Mouse (Mus musculus): Measurements from ENCODE around the gene Suds3. TPM values are rescaled to one million over a fixed set of nuclear protein-coding genes. Genes with fewer than 3 reads are reported as not detected.

Suds3 gene
- polyA plus RNA-seq, 1 experiment from 2014 or later = 44.1 TPM

DNA sequence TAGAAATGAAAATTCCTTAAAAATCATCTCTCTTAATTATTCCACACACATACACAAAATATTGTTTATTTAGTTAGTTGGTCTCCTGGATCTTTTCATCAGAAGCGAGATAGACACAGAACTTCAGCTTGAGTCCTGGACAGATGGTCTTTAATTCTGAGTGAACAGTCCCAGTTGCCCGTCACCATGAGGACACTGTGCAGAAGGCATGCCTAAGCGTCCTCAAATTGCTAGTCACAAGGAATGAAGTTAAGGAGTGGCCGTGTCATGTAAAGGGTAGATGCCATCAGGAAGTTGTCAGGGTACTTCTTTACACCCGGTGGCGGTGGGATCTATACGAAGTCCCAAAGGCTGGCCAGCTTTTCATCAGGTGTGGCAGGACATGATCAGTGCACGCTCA, 23.9 kb upstream of the Suds3 start:
- H3K27ac ChIP-seq (ENCODE audit: low read depth) = no peak overlapping the region
- WGBS = 76% methylated on average over 8 of the region's 8 CpGs
- H3K27me3 ChIP-seq (replicated peaks; ENCODE audit: control insufficient read depth, insufficient read depth, low read length) = no peaks in the 10 kb centered on the region
- ATAC-seq (replicated peaks; ENCODE audit: low FRiP score, low TSS enrichment, low read depth) = no peak
- no peak overlapping the region for H3K4me3 ChIP-seq (ENCODE audit: low read depth, low read length)
- H3K9me3 ChIP-seq (ENCODE audit: control insufficient read depth, low read length) = no peaks in the 10 kb centered on the region
- no peak overlapping the region for H3K9ac ChIP-seq (ENCODE audit: low read length)
- H3K36me3 ChIP-seq (ENCODE audit: control insufficient read depth, insufficient read depth, low read length) = no peaks in the 10 kb centered on the region
- no peak overlapping the region for H3K4me2 ChIP-seq (ENCODE audit: low read length)
- DNase-seq (ENCODE audit: low spot score) = no peak
- H3K4me1 ChIP-seq (replicated peaks; ENCODE audit: control insufficient read depth, insufficient read depth, low read length) = peaks cover 24% of the 10 kb centered on the region

DNA sequence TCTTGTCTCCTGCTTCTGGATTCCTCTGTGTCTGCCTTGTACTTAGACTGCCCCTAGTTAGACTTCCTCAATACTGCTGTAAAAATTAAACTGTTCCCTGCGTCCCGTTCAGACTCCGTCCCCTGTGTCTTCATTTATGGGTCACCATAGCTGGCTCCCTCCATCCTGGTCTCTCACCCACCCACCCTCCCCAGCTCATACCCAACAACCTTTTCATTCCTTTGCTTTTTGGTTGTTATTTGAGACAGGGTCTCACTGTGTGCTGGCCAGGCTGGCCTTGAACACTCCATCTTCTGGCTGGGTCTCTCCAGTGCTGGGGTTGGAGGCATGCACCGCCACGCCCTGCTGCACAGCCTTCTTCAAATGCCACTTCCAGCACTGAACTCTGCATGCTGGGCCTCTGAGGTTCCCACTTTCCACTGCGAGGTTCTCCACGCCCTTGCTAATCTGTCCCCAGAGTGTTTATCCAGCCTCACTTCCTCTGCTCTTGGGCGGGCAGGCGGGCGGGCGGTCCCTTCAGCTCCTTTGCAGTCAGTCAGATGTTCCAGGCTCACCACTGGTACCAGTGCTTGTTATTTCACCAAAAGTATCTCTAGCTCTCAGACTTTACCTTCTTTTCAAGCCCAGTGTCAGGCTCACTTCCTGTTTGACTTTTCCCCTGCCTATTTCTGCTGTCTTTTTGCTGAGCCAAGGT, 22.5 kb upstream of the Suds3 start:
- WGBS = 59% methylated on average over 11 of the region's 11 CpGs
- Histone ChIP-seq H3K36me3 (ENCODE audit: control insufficient read depth, insufficient read depth, low read length) (no peaks in the 10 kb centered on the region), H3K4me3 (ENCODE audit: low read depth, low read length) (no peak overlapping the region), H3K27ac (ENCODE audit: low read depth) (peak overlapping the region; percentile 16; the same call in 1 of the 2 replicates), H3K4me2 (ENCODE audit: low read length) (no peak overlapping the region), H3K9ac (ENCODE audit: low read length) (no peak overlapping the region), H3K4me1 (replicated peaks; ENCODE audit: control insufficient read depth, insufficient read depth, low read length) (peaks cover 28% of the 10 kb centered on the region), H3K9me3 (ENCODE audit: control insufficient read depth, low read length) (no peaks in the 10 kb centered on the region), H3K27me3 (replicated peaks; ENCODE audit: control insufficient read depth, insufficient read depth, low read length) (no peaks in the 10 kb centered on the region)
- ATAC-seq (replicated peaks; ENCODE audit: low FRiP score, low TSS enrichment, low read depth) (0 out of 2 replicates have a peak, but pooled peaks have one; percentile 29), DNase-seq (ENCODE audit: low spot score) (no peak)

DNA sequence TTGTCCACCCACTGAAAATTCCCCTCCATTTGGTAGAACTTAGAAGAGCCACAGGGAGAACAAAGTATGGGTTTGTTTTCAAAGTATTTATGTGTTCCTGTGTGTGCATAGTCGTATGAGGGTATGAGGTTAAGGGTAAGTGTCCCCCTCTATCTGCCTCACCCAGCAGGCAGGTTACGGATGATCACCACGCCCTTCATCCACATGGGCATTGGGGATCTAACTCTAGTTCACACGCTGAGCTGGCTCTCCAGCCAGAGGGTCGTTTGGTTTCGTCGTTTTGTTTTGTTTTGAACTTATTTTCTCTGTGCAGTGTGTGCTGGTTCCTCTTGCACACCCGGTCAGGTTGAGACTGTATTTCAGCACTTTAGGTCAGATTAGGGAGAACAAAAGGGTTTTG, 21.7 kb upstream of the Suds3 start:
- Histone ChIP-seq H3K27me3 (replicated peaks; ENCODE audit: control insufficient read depth, insufficient read depth, low read length) (no peaks in the 10 kb centered on the region), H3K36me3 (ENCODE audit: control insufficient read depth, insufficient read depth, low read length) (no peaks in the 10 kb centered on the region), H3K4me2 (ENCODE audit: low read length) (no peak overlapping the region), H3K4me3 (ENCODE audit: low read depth, low read length) (no peak overlapping the region), H3K9me3 (ENCODE audit: control insufficient read depth, low read length) (no peaks in the 10 kb centered on the region), H3K27ac (ENCODE audit: low read depth) (no peak overlapping the region), H3K9ac (ENCODE audit: low read length) (no peak overlapping the region), H3K4me1 (replicated peaks; ENCODE audit: control insufficient read depth, insufficient read depth, low read length) (peaks cover 28% of the 10 kb centered on the region)
- ATAC-seq (replicated peaks; ENCODE audit: low FRiP score, low TSS enrichment, low read depth) (no peak), DNase-seq (ENCODE audit: low spot score) (no peak)
- whole genome bisulfite sequencing = 74% methylated on average over 8 of the region's 8 CpGs

DNA sequence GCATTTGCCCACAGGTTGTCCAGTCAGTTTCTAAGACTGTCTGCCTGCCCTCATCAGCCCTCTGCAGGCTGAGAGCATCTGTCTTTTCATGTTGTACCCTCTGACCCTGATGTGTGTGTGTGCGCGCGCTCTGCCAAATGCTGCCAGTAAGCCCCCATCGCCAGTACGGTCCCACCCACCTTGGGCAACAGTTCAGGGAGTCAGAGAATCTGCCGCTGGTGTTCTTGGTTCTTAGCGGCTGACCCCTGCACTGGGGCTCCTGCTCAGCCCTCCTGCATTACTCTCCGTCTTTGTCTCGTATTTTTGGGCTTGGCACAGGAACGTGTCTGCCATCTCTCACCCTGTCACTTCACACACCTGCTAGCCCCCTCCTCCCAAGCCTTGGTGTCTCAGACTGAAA, 21.1 kb upstream of the Suds3 start:
- H3K4me1 ChIP-seq (replicated peaks; ENCODE audit: control insufficient read depth, insufficient read depth, low read length) = peaks cover 28% of the 10 kb centered on the region
- no peaks in the 10 kb centered on the region for H3K9me3 ChIP-seq (ENCODE audit: control insufficient read depth, low read length)
- H3K9ac ChIP-seq (ENCODE audit: low read length) = no peak overlapping the region
- no peak overlapping the region for H3K4me2 ChIP-seq (ENCODE audit: low read length)
- no peak overlapping the region for H3K27ac ChIP-seq (ENCODE audit: low read depth)
- no peaks in the 10 kb centered on the region for H3K27me3 ChIP-seq (replicated peaks; ENCODE audit: control insufficient read depth, insufficient read depth, low read length)
- ATAC-seq (replicated peaks; ENCODE audit: low FRiP score, low TSS enrichment, low read depth) = no peak
- DNase-seq (ENCODE audit: low spot score) = no peak
- no peak overlapping the region for H3K4me3 ChIP-seq (ENCODE audit: low read depth, low read length)
- WGBS = 40% methylated on average over 10 of the region's 10 CpGs
- H3K36me3 ChIP-seq (ENCODE audit: control insufficient read depth, insufficient read depth, low read length) = no peaks in the 10 kb centered on the region

DNA sequence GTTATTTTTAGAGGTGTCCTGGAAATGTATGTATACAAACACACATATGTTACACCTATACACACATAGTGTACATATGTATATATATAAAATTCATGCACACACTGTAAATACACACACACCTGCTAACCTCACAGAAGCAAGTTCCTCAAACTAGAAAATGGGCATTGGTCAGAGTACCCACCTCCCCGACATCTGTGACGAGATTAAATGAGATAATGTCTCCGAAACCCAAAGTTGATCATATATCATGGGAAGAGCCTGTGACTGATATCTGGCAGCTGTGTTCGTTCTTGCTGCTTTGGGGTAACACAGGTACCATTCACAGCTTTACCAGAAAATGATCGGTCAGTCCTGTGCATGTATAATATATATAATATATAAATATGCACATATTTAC, 20.7 kb upstream of the Suds3 start:
- WGBS = 80% methylated on average over 5 of the region's 5 CpGs
- H3K4me1 ChIP-seq (replicated peaks; ENCODE audit: control insufficient read depth, insufficient read depth, low read length) = peaks cover 28% of the 10 kb centered on the region

GRCm38 (mm10) chr5:117135869-117136268, 20.0 kb upstream of the Suds3 start:
- ATAC-seq (replicated peaks; ENCODE audit: low FRiP score, low TSS enrichment, low read depth) (0 out of 2 replicates have a peak, but pooled peaks have one; percentile 29), DNase-seq (ENCODE audit: low spot score) (no peak)
- Histone ChIP-seq H3K36me3 (ENCODE audit: control insufficient read depth, insufficient read depth, low read length) (no peaks in the 10 kb centered on the region), H3K4me3 (ENCODE audit: low read depth, low read length) (no peak overlapping the region), H3K27me3 (replicated peaks; ENCODE audit: control insufficient read depth, insufficient read depth, low read length) (no peaks in the 10 kb centered on the region), H3K4me1 (replicated peaks; ENCODE audit: control insufficient read depth, insufficient read depth, low read length) (peaks cover 28% of the 10 kb centered on the region), H3K27ac (ENCODE audit: low read depth) (peak overlapping the region; percentile 19; the same call in 1 of the 2 replicates), H3K4me2 (ENCODE audit: low read length) (peak overlapping the region; percentile 43), H3K9ac (ENCODE audit: low read length) (no peak overlapping the region), H3K9me3 (ENCODE audit: control insufficient read depth, low read length) (no peaks in the 10 kb centered on the region)
- 8% methylated on average over 9 of the region's 9 CpGs for WGBS

More for the DNA sequence above, 20.7 kb upstream of the Suds3 start:
- no peak overlapping the region for H3K9ac ChIP-seq (ENCODE audit: low read length)
- H3K27me3 ChIP-seq (replicated peaks; ENCODE audit: control insufficient read depth, insufficient read depth, low read length) = no peaks in the 10 kb centered on the region
- H3K36me3 ChIP-seq (ENCODE audit: control insufficient read depth, insufficient read depth, low read length) = no peaks in the 10 kb centered on the region
- H3K9me3 ChIP-seq (ENCODE audit: control insufficient read depth, low read length) = no peaks in the 10 kb centered on the region
- H3K27ac ChIP-seq (ENCODE audit: low read depth) = no peak overlapping the region
- no peak for DNase-seq (ENCODE audit: low spot score)
- H3K4me3 ChIP-seq (ENCODE audit: low read depth, low read length) = no peak overlapping the region
- H3K4me2 ChIP-seq (ENCODE audit: low read length) = no peak overlapping the region
- ATAC-seq (replicated peaks; ENCODE audit: low FRiP score, low TSS enrichment, low read depth) = no peak

GRCm38 (mm10) chr5:117134889-117135456, 19.1 kb upstream of the Suds3 start:
- WGBS = 39% methylated on average over 3 of the region's 3 CpGs
- no peak overlapping the region for H3K4me3 ChIP-seq (ENCODE audit: low read depth, low read length)
- H3K4me2 ChIP-seq (ENCODE audit: low read length) = peak overlapping the region; percentile 43; the same call in 1 of the 2 replicates
- H3K4me1 ChIP-seq (replicated peaks; ENCODE audit: control insufficient read depth, insufficient read depth, low read length) = peaks cover 28% of the 10 kb centered on the region
- no peaks in the 10 kb centered on the region for H3K9me3 ChIP-seq (ENCODE audit: control insufficient read depth, low read length)
- peak overlapping the region; percentile 69 for H3K27ac ChIP-seq (ENCODE audit: low read depth)
- H3K36me3 ChIP-seq (ENCODE audit: control insufficient read depth, insufficient read depth, low read length) = no peaks in the 10 kb centered on the region
- H3K9ac ChIP-seq (ENCODE audit: low read length) = no peak overlapping the region
- DNase-seq (ENCODE audit: low spot score) (no peak), ATAC-seq (replicated peaks; ENCODE audit: low FRiP score, low TSS enrichment, low read depth) (no peak)
- H3K27me3 ChIP-seq (replicated peaks; ENCODE audit: control insufficient read depth, insufficient read depth, low read length) = no peaks in the 10 kb centered on the region

DNA sequence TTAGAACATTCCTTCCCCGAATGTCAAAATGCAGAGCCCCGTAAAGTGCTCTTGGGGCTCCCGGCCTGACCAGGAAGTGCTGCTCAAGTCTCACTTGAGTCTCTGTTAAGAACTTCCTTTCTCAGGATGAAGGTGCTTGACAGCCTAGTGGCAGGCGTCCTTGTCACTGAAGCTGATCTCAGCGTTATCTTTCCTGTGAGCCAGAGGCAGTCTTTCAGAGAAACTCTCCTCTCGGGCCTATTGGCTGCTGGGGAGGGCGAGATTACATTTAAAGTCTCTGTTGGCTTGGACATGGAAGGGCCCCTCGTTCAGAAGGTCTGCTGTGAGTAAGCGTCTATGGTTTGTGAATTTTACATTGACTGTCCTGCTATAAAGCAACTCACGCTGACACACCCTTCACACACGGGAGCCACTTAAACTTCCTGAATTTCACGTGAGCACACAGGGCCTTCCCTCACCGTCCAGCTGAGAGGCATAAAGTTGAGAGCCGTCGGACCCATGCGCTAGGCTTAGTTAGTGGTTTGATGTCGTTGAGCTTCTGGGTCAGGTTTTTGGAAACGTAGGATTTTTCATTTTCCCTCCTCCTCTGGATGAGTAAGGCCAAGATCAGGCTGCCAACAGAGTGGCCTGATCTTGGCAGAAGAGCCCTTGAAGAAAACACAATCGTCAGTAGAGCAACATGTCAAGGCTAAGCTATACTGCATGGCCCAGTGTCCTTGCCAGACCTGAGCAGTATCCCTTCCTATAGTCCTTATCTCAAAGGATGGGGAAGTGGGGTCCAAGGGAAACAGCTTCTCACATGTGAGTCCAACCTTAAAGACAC, 18.4 kb upstream of the Suds3 start:
- no peak overlapping the region for H3K9ac ChIP-seq (ENCODE audit: low read length)
- 58% methylated on average over 19 of the region's 19 CpGs for WGBS
- H3K4me2 ChIP-seq (ENCODE audit: low read length) = 0 out of 2 replicates have a peak overlapping the region, but pooled peaks have one; percentile 13
- DNase-seq (ENCODE audit: low spot score) = no peak
- H3K4me3 ChIP-seq (ENCODE audit: low read depth, low read length) = no peak overlapping the region
- no peaks in the 10 kb centered on the region for H3K27me3 ChIP-seq (replicated peaks; ENCODE audit: control insufficient read depth, insufficient read depth, low read length)
- no peaks in the 10 kb centered on the region for H3K36me3 ChIP-seq (ENCODE audit: control insufficient read depth, insufficient read depth, low read length)
- no peaks in the 10 kb centered on the region for H3K9me3 ChIP-seq (ENCODE audit: control insufficient read depth, low read length)
- H3K4me1 ChIP-seq (replicated peaks; ENCODE audit: control insufficient read depth, insufficient read depth, low read length) = peaks cover 28% of the 10 kb centered on the region
- H3K27ac ChIP-seq (ENCODE audit: low read depth) = peak overlapping the region; percentile 69
- 0 out of 2 replicates have a peak, but pooled peaks have one; percentile 38 for ATAC-seq (replicated peaks; ENCODE audit: low FRiP score, low TSS enrichment, low read depth)

All from intestine, embryonic 14.5 days (tissue).